Mouse (Mus musculus): ENCODE data around the gene Elfn2.

Elfn2 gene

GRCm38 (mm10) chr15:78718290-78719250 is at the start of gene Elfn2:
Gene Elfn2 (minus strand): TSS chr15:78718771.
- DNase-seq (ENCODE audit: low spot score in 2 of 2): no peak

- DNase-seq (ENCODE audit: low spot score in 2 of 2): no peak
Measured at GRCm38 (mm10) chr15:78763704-78764103, 45.1 kb upstream of the Elfn2 start.

- DNase-seq (ENCODE audit: low spot score in 2 of 2): no peak
Measured at GRCm38 (mm10) chr15:78763210-78763609, 44.6 kb upstream of the Elfn2 start.

- DNase-seq (ENCODE audit: low spot score in 2 of 2): no peak
Measured at GRCm38 (mm10) chr15:78761112-78761511, 42.5 kb upstream of the Elfn2 start.

- no peak for DNase-seq (ENCODE audit: low spot score in 2 of 2)
Measured at GRCm38 (mm10) chr15:78758132-78758531, 39.6 kb upstream of the Elfn2 start.

- no peak for DNase-seq (ENCODE audit: low spot score in 2 of 2)
Measured at GRCm38 (mm10) chr15:78755966-78756725, 37.6 kb upstream of the Elfn2 start.

- no peak for DNase-seq (ENCODE audit: low spot score in 2 of 2)
Measured at GRCm38 (mm10) chr15:78755226-78755625, 36.7 kb upstream of the Elfn2 start.

DNA sequence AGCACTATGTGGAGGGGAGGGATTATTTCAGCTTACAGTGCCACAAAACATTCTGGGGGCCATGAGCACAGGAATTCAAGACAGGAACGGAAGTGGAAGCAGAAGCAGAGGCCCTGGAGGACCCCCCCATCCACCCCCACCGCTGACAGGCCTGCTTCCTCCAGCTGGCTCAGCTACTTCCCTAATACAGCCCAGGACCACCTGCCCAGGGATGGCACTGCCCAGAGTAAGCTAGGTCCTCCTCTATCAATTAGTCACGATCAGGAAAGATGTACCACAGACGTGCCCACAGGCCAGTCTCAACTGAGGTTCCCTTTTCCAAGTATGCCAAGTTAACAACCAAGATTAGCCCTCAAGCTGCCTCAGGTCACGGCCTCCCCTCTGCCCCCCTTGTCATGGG is 35.6 kb upstream of the Elfn2 start:
- DNase-seq (ENCODE audit: low spot score in 2 of 2): no peak

DNA sequence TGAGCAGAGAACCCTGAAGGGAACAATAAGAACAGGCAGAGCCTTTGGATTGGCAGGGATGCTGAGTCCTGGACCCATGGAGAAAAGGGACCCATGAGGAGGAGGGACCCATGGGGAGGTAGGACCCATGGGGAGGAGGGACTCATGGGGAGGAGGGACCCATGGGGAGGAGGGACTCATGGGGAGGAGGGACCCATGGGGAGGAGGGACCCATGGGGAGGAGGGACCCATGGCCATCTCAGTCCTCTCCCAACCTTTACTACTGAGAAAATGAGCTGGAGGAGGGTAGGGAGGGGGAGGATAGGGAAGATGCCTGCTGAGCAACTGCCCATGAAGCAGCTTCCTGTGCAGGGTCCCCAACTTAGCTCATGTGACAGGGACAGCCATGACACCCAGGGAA is 34.4 kb upstream of the Elfn2 start:
- DNase-seq (ENCODE audit: low spot score in 2 of 2): no peak

DNA sequence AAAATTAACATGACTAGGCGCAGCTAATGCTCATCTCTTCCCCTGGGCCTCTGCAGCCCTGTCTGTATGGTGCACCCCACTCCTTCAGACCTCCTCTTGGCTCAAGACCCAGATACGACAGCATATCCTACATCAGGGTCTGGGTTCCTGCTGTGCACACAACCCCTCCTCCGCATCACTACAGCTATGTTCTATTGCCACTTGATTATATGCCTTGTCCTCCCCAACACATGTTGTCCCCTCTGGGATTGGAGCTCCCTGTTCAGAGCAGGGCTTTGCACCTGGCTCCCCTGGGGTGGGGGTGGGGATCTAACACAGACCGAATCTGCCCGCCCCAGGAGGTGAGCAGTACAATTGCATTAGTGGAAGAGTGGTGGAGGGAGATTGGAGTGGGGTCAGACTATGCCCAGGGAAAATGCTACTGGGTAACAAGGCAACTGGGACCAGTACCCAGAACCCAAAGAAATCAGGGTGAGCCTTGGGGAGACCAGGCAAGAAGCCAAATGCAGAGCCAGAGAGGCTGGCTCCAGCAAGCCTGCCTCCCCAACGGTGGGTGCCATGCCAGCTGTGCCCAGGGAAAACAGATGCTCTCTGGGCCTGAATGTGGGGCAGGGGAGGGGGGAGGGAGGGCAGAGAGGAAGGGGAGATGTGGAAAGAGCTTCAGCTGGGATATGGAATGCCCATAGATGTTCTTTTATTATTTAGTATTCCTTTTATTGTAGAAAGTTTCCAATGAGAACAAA is 32.2 kb upstream of the Elfn2 start:
- no peak for DNase-seq (ENCODE audit: low spot score in 2 of 2)

DNA sequence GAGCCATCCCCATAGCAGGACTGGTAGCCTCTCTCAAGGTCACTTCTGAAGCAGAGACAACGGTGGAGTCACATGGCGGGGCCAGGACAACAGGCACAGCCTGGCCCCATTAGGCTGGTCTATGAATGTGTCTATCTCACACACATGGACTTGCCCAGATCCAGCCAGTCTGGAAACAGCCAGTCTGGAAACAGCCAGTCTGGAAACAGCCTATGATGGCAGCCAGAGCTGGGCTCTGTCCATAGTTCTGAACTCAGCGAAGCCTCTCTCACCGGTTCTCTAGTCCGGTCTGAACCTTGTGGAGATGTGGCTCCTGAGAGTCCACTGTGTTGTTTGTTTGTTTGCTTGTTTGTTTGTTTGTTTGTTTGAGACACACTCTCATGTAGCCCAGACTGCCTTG is 31.3 kb upstream of the Elfn2 start:
- DNase-seq (ENCODE audit: low spot score in 2 of 2): no peak

DNA sequence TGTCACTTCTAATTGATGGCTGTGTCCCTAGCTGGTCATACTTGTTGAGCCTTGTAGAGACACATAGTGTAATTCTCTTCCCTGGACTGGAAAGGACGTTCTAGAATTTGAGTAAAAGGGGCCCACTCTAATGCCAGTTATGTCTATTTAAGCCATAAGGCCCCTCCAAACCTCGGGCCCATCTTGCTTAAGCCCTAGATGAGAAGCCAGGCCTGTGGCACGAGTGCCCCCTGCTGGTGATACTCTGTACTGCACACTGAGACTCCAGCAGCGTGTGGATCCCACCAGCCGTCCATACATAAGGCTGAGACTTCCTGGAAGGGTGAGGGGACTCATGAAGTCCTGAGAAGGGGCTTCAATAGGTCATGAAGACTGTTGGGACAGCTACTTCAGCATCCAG is 25.6 kb upstream of the Elfn2 start:
- peak; percentile 27 to 57 for DNase-seq (ENCODE audit: low spot score in 2 of 2)

DNA sequence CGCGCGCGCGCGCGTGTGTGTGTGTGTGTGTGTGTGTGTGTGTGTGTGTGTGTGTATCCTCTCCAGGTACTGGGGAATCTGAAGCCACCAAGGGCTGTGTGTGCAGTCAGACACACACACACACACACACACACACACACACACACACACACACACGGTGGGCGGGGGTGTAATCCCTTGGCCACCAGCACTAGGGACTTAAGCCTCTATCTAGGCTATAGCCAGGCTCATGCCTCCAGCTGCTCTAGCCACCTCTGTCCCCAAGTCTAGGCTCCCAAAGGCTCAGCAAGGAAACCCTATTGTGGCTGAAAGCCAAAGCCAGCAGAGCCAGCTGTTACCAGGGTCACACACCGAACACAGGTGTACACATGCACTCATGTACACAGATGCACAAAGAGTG is 24.3 kb upstream of the Elfn2 start:
- DNase-seq (ENCODE audit: low spot score in 2 of 2): no peak

- DNase-seq (ENCODE audit: low spot score in 2 of 2): no peak
Measured at GRCm38 (mm10) chr15:78740662-78741061, 22.1 kb upstream of the Elfn2 start.

DNA sequence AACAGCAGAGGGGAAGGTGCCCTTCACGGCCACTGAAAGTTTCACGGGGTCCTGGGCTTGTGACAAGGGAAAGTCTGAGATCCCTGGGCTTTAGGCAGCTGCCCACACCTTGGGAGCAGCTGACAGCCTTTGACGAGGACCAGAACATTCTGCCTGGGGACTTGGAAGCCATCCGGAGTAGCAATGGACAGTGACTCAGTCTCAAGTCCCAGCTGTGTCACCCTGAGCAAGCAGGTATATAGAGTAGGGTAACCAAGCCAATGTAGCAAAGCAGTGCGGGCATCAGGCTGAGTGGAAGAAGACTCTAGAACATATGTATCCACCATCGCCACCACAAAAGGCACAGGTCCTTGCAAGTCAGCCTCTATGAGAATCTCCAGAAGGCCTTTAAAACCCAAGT is 18.6 kb upstream of the Elfn2 start:
- no peak for DNase-seq (ENCODE audit: low spot score in 2 of 2)

GRCm38 (mm10) chr15:78736681-78737100 is 18.1 kb upstream of the Elfn2 start:
- DNase-seq (ENCODE audit: low spot score in 2 of 2): no peak

- DNase-seq (ENCODE audit: low spot score in 2 of 2): no peak
Measured at GRCm38 (mm10) chr15:78736181-78736579, 17.6 kb upstream of the Elfn2 start.

DNA sequence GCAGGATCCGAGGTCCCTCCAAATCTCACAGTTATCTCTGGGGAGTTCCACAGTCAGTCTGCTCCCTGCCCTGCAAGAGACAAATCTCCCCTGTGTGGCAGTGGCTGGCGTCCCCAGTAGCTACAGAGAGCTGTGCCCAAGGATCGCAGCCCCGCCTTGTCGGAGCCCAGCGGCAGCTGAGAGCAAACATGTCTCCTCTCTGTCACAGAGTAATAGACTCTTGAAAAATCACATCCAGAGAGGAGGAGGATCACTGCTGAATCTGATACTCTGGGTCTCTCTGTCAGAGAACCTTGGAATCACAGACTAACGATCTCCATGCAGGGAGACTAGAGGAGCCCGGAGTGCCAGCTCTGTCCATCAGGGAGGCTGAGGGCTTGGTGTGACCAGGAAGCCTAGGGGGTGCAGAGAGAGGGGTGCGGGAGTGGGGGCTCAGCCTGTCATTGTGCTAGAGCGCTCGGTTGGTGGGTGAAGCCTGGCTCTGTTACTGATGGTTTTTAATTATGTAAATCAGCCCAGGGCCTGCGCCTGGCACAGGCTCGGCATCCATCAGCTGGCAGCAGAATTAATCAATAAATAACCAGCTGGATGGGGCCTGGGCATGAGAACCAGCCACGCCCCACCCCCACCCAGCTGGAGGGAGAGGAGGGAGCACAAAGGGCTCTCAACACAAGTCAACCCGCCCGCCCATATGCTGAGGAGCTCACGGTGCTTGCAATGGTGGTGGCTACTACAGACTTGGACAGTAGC is 17.0 kb upstream of the Elfn2 start:
- DNase-seq (ENCODE audit: low spot score in 2 of 2): no peak

- no peak for DNase-seq (ENCODE audit: low spot score in 2 of 2)
Measured at GRCm38 (mm10) chr15:78731830-78732229, 13.3 kb upstream of the Elfn2 start.

DNA sequence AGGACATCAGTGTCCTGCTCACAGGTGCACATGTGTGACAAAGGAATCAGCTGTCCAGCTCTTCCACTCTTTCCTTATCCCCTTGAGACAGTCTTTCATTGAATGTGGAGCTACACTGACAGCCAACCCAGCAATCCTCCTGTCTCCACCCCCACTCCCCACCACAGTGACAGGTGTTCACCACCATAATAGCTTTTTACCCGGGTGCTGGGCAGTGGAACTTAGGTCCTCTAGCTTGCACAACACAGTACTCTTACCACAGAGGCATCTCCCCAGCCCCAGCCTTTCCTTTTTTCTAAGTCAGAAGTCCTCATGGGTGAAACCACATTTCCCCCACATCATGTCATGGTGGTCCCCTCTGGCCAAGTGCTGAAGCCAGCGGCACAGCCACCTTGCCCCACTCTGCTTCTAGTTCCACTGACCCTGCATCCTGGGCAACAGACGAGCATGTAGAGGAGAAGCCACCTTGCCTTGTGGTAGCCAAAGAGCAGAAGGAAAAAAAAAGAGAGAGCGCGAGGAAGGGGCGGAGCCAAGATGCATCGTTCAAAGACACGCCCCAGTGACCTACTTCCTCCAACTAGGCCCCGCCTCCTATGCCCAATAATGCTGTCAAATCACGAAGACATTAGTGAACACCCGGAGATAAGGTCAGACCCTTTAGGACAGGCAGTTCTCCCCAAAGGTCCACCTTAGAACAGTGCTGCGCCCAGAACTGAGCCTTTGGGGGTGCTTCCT is 11.9 kb upstream of the Elfn2 start:
- DNase-seq (ENCODE audit: low spot score in 2 of 2): no peak

DNA sequence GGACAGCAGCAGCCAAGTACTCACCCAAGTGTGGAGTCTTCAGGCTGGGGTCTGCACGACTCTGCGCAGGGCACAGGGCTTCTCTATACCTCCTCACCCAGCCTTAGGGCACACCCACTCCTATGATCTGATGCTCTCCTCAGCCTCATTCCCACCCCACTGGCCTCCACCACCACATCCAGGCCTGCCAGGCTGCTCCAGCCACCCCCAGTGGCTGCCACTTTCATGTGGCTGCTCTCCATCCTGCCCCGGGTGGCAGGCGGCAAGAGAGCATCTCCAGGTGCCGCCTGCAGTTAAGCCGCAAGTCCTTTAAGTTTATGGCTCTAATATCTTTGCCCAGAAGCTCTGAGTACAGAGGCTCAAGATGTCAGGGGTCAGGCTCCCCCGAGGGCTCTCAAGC is 8.1 kb upstream of the Elfn2 start:
- no peak for DNase-seq (ENCODE audit: low spot score in 2 of 2)

Measured in urinary bladder, postnatal 36 days (tissue).